Mouse (Mus musculus) cerebellum, adult 2 months (tissue): ENCODE results near the gene Tmem147. TPM values are rescaled to one million over a fixed set of nuclear protein-coding genes. Genes with fewer than 3 reads are reported as not detected.

Experiments used
- DNase-seq, 2 experiments: peaks; one replicate each; pipeline ENCODE4 v3.0.0; 2021
- H3K27ac ChIP-seq: fragments of 200-500 bp; 2 replicates; pipeline ENCODE4 v1.5.1; 2012; ENCODE audit warnings: low read length, control low read depth, inconsistent platforms; ENCODE audit not compliant: insufficient read depth
- H3K27me3 ChIP-seq: fragments of 200-500 bp; 2 replicates; pipeline ENCODE4 v1.6.1; 2012; ENCODE audit warnings: inconsistent platforms, mild to moderate bottlenecking, low read length, moderate library complexity; ENCODE audit not compliant: control insufficient read depth, insufficient read depth
- H3K4me1 ChIP-seq: fragments of 200-500 bp; 2 replicates; pipeline ENCODE4 v1.6.1; 2011; ENCODE audit warnings: low read length; ENCODE audit not compliant: control insufficient read depth, insufficient read depth
- H3K4me3 ChIP-seq: fragments of 200-500 bp; replicated peaks from 2 replicates; pipeline ENCODE3; 2011; ENCODE audit warnings: mild to moderate bottlenecking, low read depth, low read length, control low read depth; ENCODE audit not compliant: insufficient read depth
- CTCF ChIP-seq: fragments of 200-500 bp; IDR thresholded peaks from 2 replicates; pipeline ENCODE4 v1.5.1; 2011; ENCODE audit warnings: low read depth, mild to moderate bottlenecking, control low read depth, low read length, moderate library complexity, borderline replicate concordance; ENCODE audit not compliant: insufficient read depth
- POLR2A ChIP-seq: fragments of 200-500 bp; IDR thresholded peaks from 2 replicates; pipeline ENCODE4 v1.6.1; 2011; ENCODE audit warnings: low read length, control low read depth, borderline replicate concordance; ENCODE audit not compliant: insufficient read depth
- WGBS: fragments of 180-500 bp; shearing (Covaris S2); methylation state at CpG from one replicate; pipeline ENCODE4 v1.1.7; 2018; 5-methylcytosine and 5-hydroxymethylcytosine counted together
- polyA plus RNA-seq: library from polyadenylated mRNA; depleted of rRNA; stranded (reverse); fragments of >200 nt; gene quantifications from 2 replicates; pipeline ENCODE4 v1.2.3, GENCODE M21; 2012

Gene Tmem147
- polyA plus RNA-seq, 1 experiment = 247 TPM

DNA sequence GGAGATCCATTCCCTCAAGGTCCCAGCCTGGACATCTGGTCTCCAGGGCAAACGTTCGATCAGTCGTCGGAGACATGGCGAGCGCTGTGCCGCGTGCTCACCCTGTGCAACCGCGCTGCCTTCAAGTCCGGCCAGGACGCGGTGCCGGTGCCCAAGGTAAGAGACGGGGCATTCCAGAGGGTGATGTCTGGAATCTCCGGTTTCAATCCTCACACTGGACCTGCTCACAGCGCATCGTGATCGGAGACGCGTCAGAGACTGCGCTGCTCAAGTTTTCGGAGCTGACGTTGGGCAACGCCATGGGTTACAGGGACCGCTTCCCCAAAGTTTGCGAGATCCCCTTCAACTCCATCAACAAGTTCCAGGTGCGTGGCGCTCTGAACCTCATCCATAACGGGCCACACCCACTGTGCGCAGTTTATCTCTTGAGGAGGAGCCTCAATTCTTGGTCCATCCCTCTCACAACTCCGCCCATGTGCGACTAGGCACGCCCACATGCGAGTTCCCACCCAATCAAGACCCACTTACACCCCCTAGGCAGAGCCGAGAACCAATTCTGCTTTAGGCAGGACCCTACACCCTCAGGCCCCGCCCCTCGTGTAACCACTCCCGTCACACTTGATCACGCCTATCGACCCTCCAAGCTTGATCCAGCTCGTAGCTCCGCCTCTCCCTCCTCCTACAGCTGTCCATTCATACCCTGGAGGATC lies 12.2 kb downstream of the Tmem147 start:
- DNase-seq = no peak
- TF ChIP-seq CTCF (no peak), POLR2A (no peak)
- Histone ChIP-seq H3K27me3 (no peaks in the 10 kb centered on the region), H3K4me3 (no peak overlapping the region), H3K27ac (no peak overlapping the region), H3K4me1 (no peaks in the 10 kb centered on the region; the same call in 1 of the 2 replicates)
- 1% methylated on average over 43 of the region's 43 CpGs for WGBS

DNA sequence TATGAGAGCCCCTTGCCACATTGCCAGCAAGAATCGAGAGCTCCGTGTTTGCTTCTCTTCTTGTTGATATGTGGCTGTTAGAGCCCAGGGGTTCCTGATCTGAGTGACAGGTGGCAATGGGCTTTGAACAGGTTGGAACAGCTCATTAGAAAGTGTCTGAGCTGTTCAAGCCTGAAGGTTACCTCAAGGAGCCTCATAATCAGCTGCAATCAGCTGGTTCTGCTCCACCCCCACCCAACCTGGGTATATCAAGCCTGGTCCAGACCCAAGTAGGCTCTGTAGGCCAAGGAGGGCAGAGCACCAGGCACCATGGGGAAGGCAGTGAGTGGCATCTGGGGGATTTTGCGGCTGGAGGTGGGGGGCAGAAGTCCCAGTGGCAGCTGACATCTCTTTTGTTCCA lies 17.4 kb downstream of the Tmem147 start, which contains the start of gene Atp4a:
Gene Atp4a, plus strand, starts transcription at position 268 of the 400 bp plus-strand sequence.
- 60% methylated on average over 3 of the region's 3 CpGs for WGBS
- H3K27ac ChIP-seq = no peak within 1 kb of the TSS
- DNase-seq = no peak
- H3K4me3 ChIP-seq = no peak within 1 kb of the TSS
- no peak for TF ChIP-seq POLR2A
- TF ChIP-seq CTCF = no peak
- no peaks in the 10 kb centered on the region for H3K27me3 ChIP-seq
- H3K4me1 ChIP-seq = no peaks in the 10 kb centered on the region; the same call in 1 of the 2 replicates

DNA sequence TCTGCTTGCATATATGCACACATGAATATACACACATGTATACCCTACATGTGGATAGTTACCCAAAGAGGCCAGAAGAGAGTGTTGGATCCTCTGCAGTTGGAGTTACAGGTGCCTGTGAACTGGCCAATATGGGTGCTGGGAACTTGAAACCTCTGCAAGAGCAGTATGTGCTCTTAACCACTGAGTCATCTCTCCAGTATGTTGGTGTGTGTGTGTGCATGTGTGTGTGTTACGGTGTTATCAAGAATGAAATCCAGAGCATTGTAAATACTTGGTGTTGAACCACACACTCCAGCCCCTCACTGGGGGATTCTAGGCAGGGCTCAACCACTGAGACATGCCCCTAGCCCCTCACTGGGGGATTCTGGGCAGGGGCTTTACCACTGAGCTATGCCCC lies 21.9 kb downstream of the Tmem147 start:
- no peaks in the 10 kb centered on the region for H3K27me3 ChIP-seq
- DNase-seq = no peak
- H3K4me1 ChIP-seq = no peaks in the 10 kb centered on the region
- TF ChIP-seq CTCF (no peak), POLR2A (no peak)
- H3K27ac ChIP-seq = no peak overlapping the region
- WGBS = 93% methylated on average over 1 of the region's 1 CpGs
- H3K4me3 ChIP-seq = no peak overlapping the region

DNA sequence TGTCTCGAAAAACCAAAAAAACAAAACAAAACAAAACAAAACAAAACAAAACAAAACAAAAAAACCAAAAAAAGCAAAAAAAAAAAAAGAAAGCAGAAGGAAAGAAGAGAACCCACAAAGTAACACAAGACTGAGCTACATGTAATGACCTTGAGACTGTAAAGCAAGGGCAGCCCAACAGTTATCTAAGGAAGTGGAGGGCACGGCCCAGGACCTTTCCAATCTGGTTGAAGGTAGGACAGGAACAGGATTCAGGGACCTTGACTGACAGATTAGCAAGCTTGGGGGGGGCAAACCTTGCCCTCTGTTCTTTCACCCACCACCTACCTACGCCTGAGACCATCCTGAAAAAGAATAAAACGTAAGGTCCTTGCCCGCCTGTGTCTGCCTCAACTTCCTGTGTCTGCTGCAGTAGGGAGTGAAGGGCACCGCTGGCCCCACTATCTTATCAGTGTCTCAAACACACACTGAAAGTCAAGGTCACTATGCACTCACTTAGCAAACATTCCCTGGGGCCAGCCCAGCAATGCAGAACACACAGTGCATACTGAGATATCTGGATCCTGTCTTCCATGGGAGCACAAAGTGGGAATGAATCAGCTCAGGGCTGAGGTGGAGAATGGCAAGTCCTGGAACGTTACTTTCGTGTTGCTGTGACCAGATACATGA lies 23.0 kb downstream of the Tmem147 start:
- Histone ChIP-seq H3K4me3 (no peak overlapping the region), H3K27me3 (no peaks in the 10 kb centered on the region), H3K4me1 (no peaks in the 10 kb centered on the region), H3K27ac (no peak overlapping the region)
- TF ChIP-seq POLR2A (no peak), CTCF (no peak)
- 76% methylated on average over 8 of the region's 8 CpGs for WGBS
- no peak for DNase-seq

DNA sequence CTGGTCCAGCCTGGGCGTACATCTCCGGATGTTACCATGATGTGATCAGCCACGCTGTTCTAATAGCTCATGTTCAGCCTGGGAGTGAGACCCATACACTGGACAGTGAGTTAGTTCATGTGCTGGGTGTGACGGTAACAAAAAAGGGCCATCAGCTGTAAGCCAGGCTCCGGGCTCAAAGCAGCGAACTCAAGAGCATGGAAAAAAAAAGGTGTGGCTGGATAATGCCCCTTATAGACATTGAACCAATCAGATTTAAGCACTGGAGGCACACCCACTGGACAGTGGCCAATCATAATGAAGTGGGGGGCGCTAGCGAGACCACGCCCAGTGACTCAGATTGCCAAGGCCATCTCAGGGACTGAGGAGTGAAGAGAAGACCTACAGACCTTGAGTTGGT lies 30.8 kb downstream of the Tmem147 start, which contains the start of gene 2200002J24Rik:
Gene 2200002J24Rik, plus strand, starts transcription at position 338 of the 400 bp plus-strand sequence.
- DNase-seq = no peak
- H3K27me3 ChIP-seq = no peaks in the 10 kb centered on the region
- H3K27ac ChIP-seq = no peak within 1 kb of the TSS
- WGBS = 41% methylated on average over 9 of the region's 9 CpGs
- no peak for TF ChIP-seq POLR2A
- no peak for TF ChIP-seq CTCF
- H3K4me3 ChIP-seq = no peak within 1 kb of the TSS
- no peaks in the 10 kb centered on the region for H3K4me1 ChIP-seq

DNA sequence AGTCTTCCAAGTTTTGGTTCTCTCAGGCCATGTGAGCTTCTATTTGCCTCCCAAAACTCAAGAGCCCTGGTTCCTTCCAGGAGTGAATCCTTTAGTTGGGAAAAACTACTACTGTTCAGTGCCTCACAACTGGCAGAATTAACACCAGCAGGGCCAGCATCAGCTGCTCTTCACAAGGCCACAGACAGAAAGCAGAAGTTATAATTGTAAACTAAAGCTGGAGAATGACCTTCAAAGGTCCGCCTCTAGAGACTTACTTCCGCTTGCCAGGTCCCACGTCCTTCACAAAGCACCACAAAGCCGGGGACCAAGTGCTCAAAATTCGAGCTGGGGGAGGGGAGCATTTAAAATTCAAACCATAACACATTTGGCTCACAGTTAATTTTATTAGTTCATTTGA lies 31.2 kb downstream of the Tmem147 start:
- H3K27ac ChIP-seq = no peak overlapping the region
- 65% methylated on average over 5 of the region's 5 CpGs for WGBS
- no peak for TF ChIP-seq CTCF
- TF ChIP-seq POLR2A = no peak
- no peaks in the 10 kb centered on the region for H3K4me1 ChIP-seq
- no peak overlapping the region for H3K4me3 ChIP-seq
- no peak for DNase-seq
- no peaks in the 10 kb centered on the region for H3K27me3 ChIP-seq

DNA sequence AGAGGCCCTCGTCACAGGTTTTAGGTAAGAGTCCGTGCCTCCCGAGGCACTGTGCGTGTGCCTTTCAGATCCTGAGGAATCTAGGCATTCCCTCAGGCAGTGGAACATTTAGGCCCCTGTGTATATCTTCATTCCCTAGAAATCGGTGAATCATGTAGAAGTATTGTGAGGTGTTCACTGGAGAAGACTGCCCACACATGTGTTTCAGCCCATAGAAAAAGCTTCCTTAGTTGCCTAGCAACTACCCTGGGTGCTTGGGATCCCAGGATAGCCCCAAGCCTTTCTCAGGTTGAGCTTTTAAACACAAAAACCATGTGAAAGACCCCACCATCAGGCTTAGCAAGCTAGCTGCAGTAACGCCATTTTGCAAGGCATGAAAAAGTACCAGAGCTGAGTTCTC lies 41.0 kb downstream of the Tmem147 start:
- Histone ChIP-seq H3K4me1 (no peaks in the 10 kb centered on the region), H3K4me3 (no peak overlapping the region), H3K27me3 (no peaks in the 10 kb centered on the region), H3K27ac (no peak overlapping the region)
- DNase-seq = no peak
- 75% methylated on average over 6 of the region's 6 CpGs for WGBS
- no peak for TF ChIP-seq POLR2A
- no peak for TF ChIP-seq CTCF

DNA sequence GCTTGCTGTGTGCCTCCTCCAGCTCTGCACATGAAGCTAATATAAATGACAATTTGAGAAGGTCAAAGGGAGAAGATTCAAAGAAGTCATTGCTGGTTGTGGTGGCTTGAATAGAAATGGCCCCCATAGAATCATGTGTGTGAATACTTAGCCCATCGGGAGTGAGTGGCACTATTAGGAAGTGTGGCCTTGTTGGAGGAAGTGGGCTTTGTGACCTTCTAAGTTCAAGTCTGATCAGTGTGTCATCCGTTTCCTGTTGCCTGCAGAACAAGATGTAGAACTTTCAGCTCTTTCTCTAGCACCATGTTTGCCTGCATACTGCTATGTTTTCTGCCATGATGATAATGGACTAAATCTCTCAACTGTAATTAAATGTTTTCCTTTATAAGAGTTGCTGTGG lies 45.9 kb downstream of the Tmem147 start:
- 87% methylated on average over 2 of the region's 2 CpGs for WGBS
- no peaks in the 10 kb centered on the region for H3K4me1 ChIP-seq
- TF ChIP-seq POLR2A (no peak), CTCF (no peak)
- H3K27ac ChIP-seq = no peak overlapping the region
- no peak for DNase-seq
- H3K27me3 ChIP-seq = no peaks in the 10 kb centered on the region
- no peak overlapping the region for H3K4me3 ChIP-seq
